Mouse (Mus musculus): ENCODE results near the gene Rbm39.
"Not testable (repeated sequence)": the region's sequence is repeated elsewhere in the genome, so short reads cannot be mapped to it uniquely, and the experiment has no call there.

Gene Rbm39

GRCm38 (mm10) chr2:156180094-156180821 lies at the start of gene Rbm39:
Gene Rbm39 (minus strand): TSS chr2:156180238.
- peak; percentile 100 for DNase-seq

DNA sequence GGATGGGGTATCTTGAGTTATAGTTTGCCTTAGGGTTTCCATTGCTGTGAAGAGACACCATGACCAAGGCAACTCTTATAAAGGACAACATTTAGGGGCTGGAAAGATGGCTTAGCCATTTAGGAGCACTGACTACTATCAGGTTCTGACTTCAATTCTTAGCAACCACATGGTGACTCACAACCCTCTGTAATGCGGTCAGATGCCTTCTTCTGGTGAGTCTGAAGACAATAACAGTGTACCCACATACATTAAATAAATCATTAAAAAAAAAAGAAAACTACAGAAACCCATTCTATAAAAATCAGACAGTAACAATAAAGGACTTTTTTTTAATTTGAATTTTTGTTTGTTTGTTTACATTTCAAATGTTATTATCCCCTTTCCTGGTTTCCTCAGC lies 49.1 kb upstream of the Rbm39 start:
- DNase-seq, result no peak

DNA sequence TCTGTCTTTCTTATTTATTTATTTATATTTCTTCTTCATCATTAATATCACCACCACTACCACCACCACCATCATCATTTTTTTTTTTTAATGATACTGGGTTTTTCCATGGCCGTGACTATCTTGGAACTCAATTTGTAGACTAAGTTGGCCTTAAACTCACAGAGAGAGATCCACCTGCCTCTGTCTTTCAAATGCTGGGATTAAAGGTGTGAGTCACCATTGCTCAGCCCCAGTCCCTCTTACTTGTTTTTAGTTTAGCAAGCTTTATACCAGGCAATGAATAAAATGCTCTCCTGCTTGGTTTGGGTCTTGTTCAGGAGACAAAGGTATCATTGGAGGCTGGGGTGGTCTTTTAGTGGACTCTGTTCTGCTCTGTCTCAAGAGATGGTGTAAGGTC lies 47.7 kb upstream of the Rbm39 start:
- DNase-seq, result no peak

- no peak for DNase-seq
Observed at GRCm38 (mm10) chr2:156224043-156224442, 44.0 kb upstream of the Rbm39 start.

DNA sequence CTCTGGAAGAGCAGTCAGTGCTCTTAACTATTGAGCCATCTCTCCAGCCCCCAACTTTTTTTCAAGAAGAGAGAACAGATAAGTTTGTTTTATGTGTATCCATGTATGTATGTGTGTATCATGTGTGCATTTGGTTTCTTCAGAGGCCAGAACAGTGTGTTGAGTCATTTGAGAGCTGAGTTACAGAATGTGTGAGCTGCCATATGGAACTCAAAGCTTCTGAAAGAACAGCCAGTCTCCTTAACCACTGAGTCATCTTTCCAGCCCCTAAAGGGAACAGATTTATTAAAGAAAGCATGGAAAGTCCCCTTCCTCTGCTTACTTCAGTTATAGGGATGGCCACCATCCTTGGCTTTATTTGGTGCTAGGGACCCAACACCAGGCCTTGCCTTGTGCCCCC lies 42.1 kb upstream of the Rbm39 start:
- DNase-seq, result no peak

DNA sequence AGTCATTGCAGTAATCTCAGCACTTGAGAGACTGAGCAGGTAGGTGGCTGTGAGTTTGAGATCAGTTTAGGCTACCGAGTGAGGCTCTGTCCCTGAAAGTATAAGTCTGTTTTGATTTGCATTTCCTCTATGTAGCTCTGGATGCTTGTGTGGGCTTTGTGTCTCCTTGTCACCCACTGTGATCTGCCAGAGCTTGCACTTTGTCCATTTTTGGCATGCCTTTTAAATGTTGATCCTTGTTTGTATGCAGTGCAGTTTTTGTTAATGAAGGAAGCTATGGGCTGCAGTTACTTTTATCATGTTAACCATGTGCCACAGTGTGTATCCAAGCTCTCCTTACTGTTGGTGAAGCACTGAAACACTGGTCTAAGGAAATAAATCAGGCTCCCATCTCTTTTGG lies 37.7 kb upstream of the Rbm39 start:
- DNase-seq, result no peak

DNA sequence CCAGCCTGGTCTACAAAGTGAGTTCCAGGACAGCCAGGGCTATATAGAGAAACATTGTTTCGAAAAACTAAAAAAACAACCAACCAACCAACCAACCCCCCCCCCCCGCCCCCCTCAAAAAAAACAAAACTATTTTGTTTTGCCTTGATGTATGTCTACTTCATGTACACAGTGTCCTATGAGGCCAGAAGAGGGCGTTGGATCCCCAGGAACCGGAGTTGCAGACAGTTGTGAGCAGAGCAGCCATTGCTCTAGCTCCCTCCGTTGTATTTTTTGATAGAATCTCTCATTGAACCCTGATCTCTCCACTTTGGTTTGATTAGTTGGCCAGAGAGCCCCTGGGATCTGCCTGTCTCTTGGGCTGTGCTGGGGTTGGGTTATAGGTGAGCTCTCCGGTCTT lies 23.9 kb upstream of the Rbm39 start:
- DNase-seq, result no peak

DNA sequence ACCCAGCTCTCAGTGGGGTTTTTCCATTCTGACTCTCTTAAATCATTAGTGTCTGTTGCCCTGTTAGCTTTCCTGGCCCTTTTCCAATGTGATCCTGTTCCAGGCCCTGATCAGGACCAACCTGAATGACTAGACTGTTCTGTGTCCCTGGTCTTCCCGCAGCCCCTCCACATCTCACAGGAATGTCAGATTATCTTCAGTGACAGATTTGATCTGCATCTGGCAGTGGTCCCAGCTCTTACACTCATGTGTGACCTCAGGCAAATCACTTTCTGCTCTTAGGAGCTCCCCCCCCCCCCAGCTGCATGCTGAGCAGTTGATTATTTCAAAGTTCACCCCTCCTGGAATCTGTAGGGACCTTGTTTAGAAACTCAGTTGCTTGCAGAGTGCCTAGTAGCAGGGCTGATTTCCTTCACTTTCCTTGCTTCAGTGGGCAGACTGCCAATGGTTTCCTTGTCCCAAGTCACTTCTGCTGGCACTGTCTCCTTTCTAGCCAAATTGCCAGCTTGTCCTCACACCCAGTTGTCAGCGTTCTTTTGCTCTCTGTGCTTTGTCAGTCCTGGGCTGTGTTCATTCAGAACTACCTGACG lies 22.9 kb upstream of the Rbm39 start:
- peak; percentile 86 for DNase-seq

DNA sequence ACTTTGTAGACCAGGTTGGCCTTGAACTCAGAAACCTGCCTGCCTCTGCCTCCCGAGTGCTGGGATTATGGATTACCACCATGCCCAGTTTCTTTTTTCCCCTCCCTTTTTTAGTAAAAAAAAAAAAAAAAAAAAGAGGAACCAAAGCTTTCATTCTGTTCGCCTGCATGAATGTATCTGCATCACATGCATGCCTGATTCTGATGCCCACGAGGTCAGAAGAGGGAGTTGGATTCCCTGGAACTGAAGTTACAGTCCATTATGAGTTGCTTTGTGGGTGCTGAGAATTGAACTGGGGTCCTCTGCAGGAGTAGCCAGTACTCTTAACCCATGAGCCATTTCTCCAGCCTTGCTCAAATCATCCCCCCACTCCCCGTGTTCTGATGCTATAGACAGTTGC lies 21.4 kb upstream of the Rbm39 start:
- no peak for DNase-seq

GRCm38 (mm10) chr2:156199944-156200343 lies 19.9 kb upstream of the Rbm39 start:
- peak; percentile 16 for DNase-seq

GRCm38 (mm10) chr2:156197129-156197911 lies 17.3 kb upstream of the Rbm39 start:
- no peak for DNase-seq

- DNase-seq, result peak; percentile 98
Observed at GRCm38 (mm10) chr2:156196302-156197128, 16.5 kb upstream of the Rbm39 start, which contains the start of gene Phf20. Gene Phf20 (plus strand): TSS chr2:156196466.

DNA sequence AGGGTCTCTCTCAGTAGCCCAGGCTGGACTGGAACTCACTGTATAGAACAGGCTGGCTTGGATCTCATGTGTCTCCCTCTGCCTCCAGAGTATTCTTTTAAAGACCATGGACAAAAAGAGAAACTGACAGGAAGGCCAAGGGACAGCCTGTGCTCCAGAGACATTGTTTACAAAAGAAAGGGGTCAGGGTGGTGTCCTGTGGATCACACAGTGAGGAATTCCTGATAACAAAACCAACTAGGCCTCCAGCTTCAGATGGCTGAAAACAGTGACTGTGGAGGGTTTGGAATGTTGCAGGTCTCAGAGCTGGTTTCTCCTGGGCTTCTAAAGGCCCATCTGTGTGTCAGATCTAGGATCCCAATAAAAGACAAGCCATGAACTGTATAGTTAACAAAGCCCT lies 14.5 kb upstream of the Rbm39 start:
- no peak for DNase-seq

- no peak for DNase-seq
Observed at GRCm38 (mm10) chr2:156193066-156193862, 13.2 kb upstream of the Rbm39 start.

GRCm38 (mm10) chr2:156192068-156192467 lies 12.0 kb upstream of the Rbm39 start:
- DNase-seq, result no peak

DNA sequence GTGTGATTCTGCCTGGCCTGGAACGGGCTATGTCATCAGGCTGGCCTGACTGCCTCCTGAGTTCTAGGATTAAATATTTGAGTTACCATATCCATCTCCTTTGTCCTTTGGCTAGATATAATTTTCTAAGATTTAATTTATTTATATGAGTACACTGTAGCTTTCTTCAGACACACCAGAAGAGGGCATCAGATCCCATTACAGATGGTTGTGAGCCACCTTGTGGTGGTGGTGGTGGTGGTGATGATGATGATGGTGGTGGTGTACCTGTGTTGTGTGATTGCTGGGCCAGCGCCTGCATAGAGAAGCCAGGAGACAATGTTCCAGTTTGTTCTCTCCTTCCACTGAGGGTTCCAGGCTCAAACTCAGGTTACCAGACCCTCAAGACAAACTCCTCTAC lies 11.5 kb upstream of the Rbm39 start:
- no peak for DNase-seq

DNA sequence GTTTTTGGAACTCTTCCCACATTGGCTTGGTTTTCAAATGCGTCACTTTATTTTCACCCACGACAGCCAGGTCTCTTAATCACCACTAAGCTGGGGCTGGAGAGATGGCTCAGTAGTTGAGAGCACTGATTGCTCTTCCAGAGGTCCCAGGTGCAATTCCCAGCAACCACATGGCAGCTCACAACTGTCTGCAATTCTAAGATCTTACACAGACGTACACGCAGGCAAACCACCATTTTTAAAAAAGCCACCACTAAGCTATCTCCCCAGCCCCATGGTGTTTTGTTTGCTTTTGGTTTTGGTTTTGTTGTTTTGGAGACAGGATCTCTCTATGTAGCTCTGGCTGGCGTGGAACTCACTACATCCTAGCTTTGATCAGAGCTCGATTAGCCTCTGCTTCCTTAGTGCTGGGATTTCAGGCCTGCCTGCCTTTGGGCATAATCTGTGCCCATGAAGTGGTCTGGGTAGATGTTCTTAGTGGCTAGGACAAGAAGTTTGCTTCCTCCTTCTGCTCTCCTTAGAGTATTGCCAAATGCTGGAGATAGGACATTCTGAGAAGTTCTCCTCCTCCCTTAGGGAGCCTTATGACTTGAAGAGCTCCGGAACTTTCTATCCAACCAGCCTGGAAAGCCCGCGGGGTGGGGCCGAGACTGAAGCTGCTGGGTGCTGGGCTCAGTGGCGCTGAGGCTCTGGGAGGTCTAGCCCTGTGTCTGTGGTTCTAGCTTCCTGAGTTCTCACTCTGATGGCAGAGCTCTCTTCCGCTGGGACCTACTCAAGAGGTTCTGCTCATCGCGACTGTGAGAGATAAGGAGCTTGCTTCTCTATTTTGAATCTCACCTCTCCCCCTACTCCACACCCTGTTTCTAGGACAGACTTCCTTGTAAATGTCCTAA lies 10.2 kb upstream of the Rbm39 start:
- no peak for DNase-seq

DNA sequence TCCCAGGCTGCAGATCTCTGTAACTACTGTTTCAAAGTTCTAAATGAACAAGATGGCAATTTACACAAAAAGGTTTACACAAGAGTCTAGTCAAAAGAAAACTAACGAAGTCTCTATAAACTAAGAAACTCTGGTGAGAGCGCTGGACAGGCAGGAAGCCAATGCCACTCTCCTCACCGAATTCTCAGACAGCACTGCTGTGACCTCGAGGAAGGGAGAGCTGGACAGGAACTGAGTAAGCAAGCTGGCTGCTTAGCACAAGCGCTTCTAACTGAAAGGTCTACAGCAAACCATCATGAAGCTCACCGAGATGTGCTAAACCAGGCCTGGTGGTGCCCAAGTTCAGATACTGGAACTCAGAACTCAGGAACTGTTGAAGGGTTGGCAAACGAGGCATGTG lies 9.2 kb upstream of the Rbm39 start:
- not testable (repeated sequence) for DNase-seq

- no peak for DNase-seq
Observed at GRCm38 (mm10) chr2:156181592-156181991, 1.6 kb upstream of the Rbm39 start.

DNA sequence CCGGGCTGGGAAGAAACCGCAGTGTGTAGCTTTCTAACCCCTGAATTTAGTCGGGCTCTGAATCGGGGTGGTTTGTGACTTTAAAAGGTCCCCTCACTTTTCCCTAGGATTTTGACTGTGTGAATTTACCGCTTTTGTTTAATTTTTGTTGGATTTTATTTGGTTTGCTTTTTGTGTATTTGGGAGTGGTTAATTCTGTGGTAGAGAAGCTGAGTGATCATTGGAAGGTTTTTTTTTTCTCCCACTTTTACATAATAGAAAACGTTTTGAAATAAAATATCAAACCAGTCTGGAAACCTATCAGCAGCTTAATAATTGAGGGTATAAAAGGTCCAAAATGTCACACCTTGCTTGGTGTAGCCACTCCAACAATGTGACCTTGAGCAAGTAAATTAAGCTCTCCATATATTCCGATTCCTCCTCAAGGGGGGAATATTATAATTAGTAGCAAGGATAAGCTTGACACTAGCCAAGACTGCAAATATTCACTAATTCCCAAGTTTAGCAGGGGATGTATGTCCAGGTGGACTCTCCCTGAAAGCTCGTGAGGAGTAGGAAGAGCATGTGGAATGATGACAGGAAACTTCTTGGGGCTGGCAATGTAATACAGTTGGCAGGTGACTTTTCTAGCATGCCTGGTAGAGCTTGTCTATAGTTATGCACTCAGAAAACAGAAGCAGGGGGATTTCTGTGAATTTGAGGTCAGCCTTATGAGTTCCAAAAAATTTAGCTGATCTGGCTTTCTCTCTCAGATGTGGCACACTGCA lies 969 bp upstream of the Rbm39 start:
- DNase-seq, result no peak

DNA sequence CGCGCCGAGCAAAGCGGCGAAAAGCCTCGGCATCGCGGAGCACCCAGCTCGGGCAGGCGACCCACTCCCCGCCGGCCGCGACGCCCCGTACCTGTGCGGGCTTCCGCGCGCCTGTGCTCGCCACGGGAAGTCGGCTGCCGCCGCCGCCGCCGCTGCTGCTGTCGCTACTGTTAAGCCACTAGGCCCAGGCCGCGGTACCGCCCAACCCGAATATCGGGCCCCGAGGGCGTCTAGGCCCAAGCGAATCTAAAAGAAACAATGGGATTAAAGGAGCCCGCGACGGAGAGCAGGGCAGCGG lies 293 bp downstream of the Rbm39 start:
- no peak for DNase-seq

Measured in retina, postnatal 1 day (tissue).